ENCODE assay signal across 8 mouse cellular contexts in the genomic region with DNA sequence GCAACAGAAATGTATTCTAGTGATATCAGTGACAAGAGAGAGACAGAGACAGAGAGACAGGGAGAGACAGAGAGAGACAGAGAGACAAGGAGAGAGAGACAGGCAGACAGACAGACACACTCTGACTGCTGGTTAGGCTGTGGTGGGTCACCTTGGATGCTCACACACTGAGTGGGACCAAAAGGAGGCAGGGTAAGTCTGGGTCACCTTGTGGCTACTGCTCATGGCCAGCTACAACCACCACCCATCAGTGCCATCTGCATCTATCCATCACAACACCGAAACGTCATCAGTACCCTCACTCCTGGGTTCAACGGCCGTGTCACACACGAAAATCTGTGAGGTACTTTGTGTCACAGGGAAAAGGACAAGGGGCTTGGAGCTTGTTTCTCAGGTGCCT. TPM values are rescaled to one million over a fixed set of nuclear protein-coding genes. Genes with fewer than 3 reads are reported as not detected.
DNase-seq lines count a peak whose midpoint lies in the region; ATAC-seq and TF ChIP-seq lines count a peak whose summit lies in the region.

No protein-coding gene starts in this region.

- 66% methylated on average over 5 of the region's 5 CpGs for WGBS in lung, embryonic 15.5 days
- 84% methylated on average over 5 of the region's 5 CpGs for WGBS in forebrain, embryonic 15.5 days
- 53% methylated on average over 5 of the region's 5 CpGs for WGBS in liver, embryonic 12.5 days (ENCODE audit: insufficient replicate concordance)
- WGBS in small intestine, adult 2 months: 77% methylated on average over 5 of the region's 5 CpGs

- H3K4me3 ChIP-seq in lung, embryonic 15.5 days: no peak overlapping the region
- H3K4me3 ChIP-seq in forebrain, embryonic 15.5 days: no peak overlapping the region
- H3K4me3 ChIP-seq in liver, embryonic 12.5 days: no peak overlapping the region
- H3K4me3 ChIP-seq in small intestine, adult 2 months (ENCODE audit: low read depth, low read length): peak overlapping the region; percentile 15; the same call in 1 of the 2 replicates

- no peaks in the 10 kb centered on the region for H3K27me3 ChIP-seq in lung, embryonic 15.5 days
- no peaks in the 10 kb centered on the region for H3K27me3 ChIP-seq in forebrain, embryonic 15.5 days
- peaks cover 26% of the 10 kb centered on the region; the same call in 1 of the 2 replicates for H3K27me3 ChIP-seq in liver, embryonic 12.5 days (replicated peaks)
- H3K27me3 ChIP-seq in small intestine, adult 2 months (ENCODE audit: control insufficient read depth, insufficient read depth, low read length): no peaks in the 10 kb centered on the region

- no peak for TF ChIP-seq POLR2A in small intestine, adult 2 months (IDR thresholded peaks at IDR 0.05; ENCODE audit: low read depth, low read length)

- H3K27ac ChIP-seq in lung, embryonic 15.5 days: no peak overlapping the region
- peak overlapping the region; percentile 67 for H3K27ac ChIP-seq in forebrain, embryonic 15.5 days (replicated peaks)
- no peak overlapping the region for H3K27ac ChIP-seq in liver, embryonic 12.5 days
- H3K27ac ChIP-seq in small intestine, adult 2 months (ENCODE audit: insufficient read depth, low read depth, low read length): no peak overlapping the region

- no peak for TF ChIP-seq CTCF in small intestine, adult 2 months (IDR thresholded peaks at IDR 0.05; ENCODE audit: extremely low read depth, insufficient read length, insufficient replicate concordance, low read depth, low read length)

- peak; percentile 43; the same call in 1 of the 2 replicates for ATAC-seq in lung, embryonic 15.5 days (ENCODE audit: borderline replicate concordance, extremely low read depth, low FRiP score, low TSS enrichment)
- ATAC-seq in forebrain, embryonic 15.5 days (replicated peaks): no peak
- ATAC-seq in liver, embryonic 12.5 days: no peak; the same call in 1 of the 2 replicates

- no peak overlapping the region for H3K9ac ChIP-seq in lung, embryonic 15.5 days
- peak overlapping the region; percentile 28 for H3K9ac ChIP-seq in forebrain, embryonic 15.5 days (replicated peaks)
- H3K9ac ChIP-seq in liver, embryonic 12.5 days: no peak overlapping the region

- H3K4me1 ChIP-seq in lung, embryonic 15.5 days: peaks cover 12% of the 10 kb centered on the region; the same call in 1 of the 2 replicates
- H3K4me1 ChIP-seq in forebrain, embryonic 15.5 days: peaks cover 41% of the 10 kb centered on the region
- H3K4me1 ChIP-seq in liver, embryonic 12.5 days: peaks cover 15% of the 10 kb centered on the region; the same call in 1 of the 2 replicates
- H3K4me1 ChIP-seq in small intestine, adult 2 months (ENCODE audit: control insufficient read depth, insufficient read depth, insufficient read length, low read length): peaks cover 23% of the 10 kb centered on the region

- H3K9me3 ChIP-seq in lung, embryonic 15.5 days: no peaks in the 10 kb centered on the region
- no peaks in the 10 kb centered on the region for H3K9me3 ChIP-seq in forebrain, embryonic 15.5 days
- no peaks in the 10 kb centered on the region for H3K9me3 ChIP-seq in liver, embryonic 12.5 days (replicated peaks)

- no peak for DNase-seq in lung, postnatal 14 days
- no peak for DNase-seq in testis, postnatal 14 days (ENCODE audit: low spot score)
- DNase-seq in cerebellum, adult 9-10 months: no peak
- no peak for DNase-seq in thymus, postnatal 25 days

- H3K36me3 ChIP-seq in lung, embryonic 15.5 days: no peaks in the 10 kb centered on the region
- H3K36me3 ChIP-seq in forebrain, embryonic 15.5 days: no peaks in the 10 kb centered on the region
- no peaks in the 10 kb centered on the region for H3K36me3 ChIP-seq in liver, embryonic 12.5 days
- no peaks in the 10 kb centered on the region for H3K36me3 ChIP-seq in small intestine, adult 2 months (ENCODE audit: control insufficient read depth, insufficient read depth, low read length)

- H3K4me2 ChIP-seq in lung, embryonic 15.5 days: peak overlapping the region; percentile 39
- peak overlapping the region; percentile 22 for H3K4me2 ChIP-seq in forebrain, embryonic 15.5 days (replicated peaks)
- H3K4me2 ChIP-seq in liver, embryonic 12.5 days: peak overlapping the region; percentile 9; the same call in 1 of the 2 replicates

RNA-seq across cellular contexts. Expression of gene Prkcz, which starts 53.6 kb away (rescaled TPM):
- 15.8 and 16.8 TPM in 2 replicates for polyA plus RNA-seq in lung, embryonic 15.5 days (2015; fragmentation: Nextera tagmentation; extraction: Ambion mirVana)
- polyA plus RNA-seq in forebrain, embryonic 15.5 days (2015; fragmentation: Nextera tagmentation; extraction: Ambion mirVana): 62.2 and 69.1 TPM in 2 replicates
- 3.7 and 4.2 TPM in 2 replicates for polyA plus RNA-seq in liver, embryonic 12.5 days (2016; fragmentation: Nextera tagmentation; extraction: Ambion mirVana)
- 22.1 and 73.8 TPM in 2 replicates for polyA plus RNA-seq in small intestine, adult 2 months (2012; rRNA removed)

RNA-seq across cellular contexts. Expression of gene Faap20, which starts 58.0 kb away (rescaled TPM):
- 83.4 and 83.5 TPM in 2 replicates for polyA plus RNA-seq in lung, embryonic 15.5 days (2015; fragmentation: Nextera tagmentation; extraction: Ambion mirVana)
- 88.2 and 89.3 TPM in 2 replicates for polyA plus RNA-seq in forebrain, embryonic 15.5 days (2015; fragmentation: Nextera tagmentation; extraction: Ambion mirVana)
- 25.8 and 31.2 TPM in 2 replicates for polyA plus RNA-seq in liver, embryonic 12.5 days (2016; fragmentation: Nextera tagmentation; extraction: Ambion mirVana)
- 22.5 and 52.0 TPM in 2 replicates for polyA plus RNA-seq in small intestine, adult 2 months (2012; rRNA removed)
